15 mouse cellular contexts compared by ENCODE assay signal in the genomic region with DNA sequence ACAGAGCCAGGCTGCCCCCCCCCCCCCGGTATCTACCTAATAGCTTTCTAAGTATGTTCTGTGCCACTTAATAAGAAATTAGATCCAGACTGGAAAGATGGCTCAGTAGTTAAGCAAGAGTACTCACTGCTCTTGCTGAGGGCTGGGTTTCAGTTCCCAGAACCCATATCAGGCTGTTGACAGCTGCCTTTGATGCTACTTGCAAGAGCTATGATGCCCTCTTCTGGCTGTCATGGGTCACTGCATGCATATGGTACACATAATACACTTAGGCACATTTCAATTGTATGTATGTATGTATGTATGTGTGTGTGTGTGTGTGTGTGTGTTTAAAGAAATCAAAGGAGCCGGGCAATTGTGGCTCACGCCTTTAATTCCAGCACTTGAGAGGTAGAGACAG. TPM values are rescaled to one million over a fixed set of nuclear protein-coding genes. Genes with fewer than 3 reads are reported as not detected.
DNase-seq lines count a peak whose midpoint lies in the region; ATAC-seq and TF ChIP-seq lines count a peak whose summit lies in the region.
"Had no signal": no experiment of that assay in that cellular context is flagged by ENCODE, and none has a peak within 500 bp of the region (broad histone marks: within the 10 kb centered on the region; RNA-seq: fewer than 3 reads in every experiment).

No protein-coding gene starts in this region.

- no peaks in the 10 kb centered on the region for H3K36me3 ChIP-seq in forebrain, postnatal 0 days (ENCODE audit: insufficient read depth)
- H3K36me3 ChIP-seq in forebrain, embryonic 12.5 days (replicated peaks), result no peaks in the 10 kb centered on the region
- H3K36me3 ChIP-seq in liver, embryonic 14.5 days (replicated peaks; ENCODE audit: control insufficient read depth, insufficient read depth, low read depth), result no peaks in the 10 kb centered on the region
- no peaks in the 10 kb centered on the region for H3K36me3 ChIP-seq in liver, embryonic 11.5 days (ENCODE audit: control insufficient read depth, insufficient read depth, low read length)
- H3K36me3 ChIP-seq in limb, embryonic 10.5 days, result no peaks in the 10 kb centered on the region
- H3K36me3 ChIP-seq: embryonic facial prominence, embryonic 15.5 days; heart, embryonic 13.5 days; hindbrain, embryonic 15.5 days; liver, embryonic 15.5 days had no signal

- no peaks in the 10 kb centered on the region for H3K27me3 ChIP-seq in forebrain, postnatal 0 days (ENCODE audit: insufficient read depth, low read length)
- H3K27me3 ChIP-seq in forebrain, embryonic 12.5 days, result peaks cover 19% of the 10 kb centered on the region
- H3K27me3 ChIP-seq in liver, embryonic 14.5 days (ENCODE audit: control insufficient read depth, insufficient read depth, low read length), result no peaks in the 10 kb centered on the region
- no peaks in the 10 kb centered on the region for H3K27me3 ChIP-seq in liver, embryonic 11.5 days (replicated peaks; ENCODE audit: control insufficient read depth, insufficient read depth, low read length)
- H3K27me3 ChIP-seq in limb, embryonic 10.5 days (ENCODE audit: low read depth, poor library complexity, severe bottlenecking), result no peaks in the 10 kb centered on the region
- H3K27me3 ChIP-seq: embryonic facial prominence, embryonic 15.5 days; heart, embryonic 13.5 days; hindbrain, embryonic 15.5 days; liver, embryonic 15.5 days had no signal

- no peak overlapping the region for H3K4me3 ChIP-seq in forebrain, postnatal 0 days (ENCODE audit: low read depth, low read length)
- no peak overlapping the region for H3K4me3 ChIP-seq in forebrain, embryonic 12.5 days (replicated peaks)
- no peak overlapping the region for H3K4me3 ChIP-seq in liver, embryonic 14.5 days (ENCODE audit: insufficient read depth in 1 of 2, low read depth in 2 of 2, low read length in 2 of 2)
- no peak overlapping the region for H3K4me3 ChIP-seq in liver, embryonic 11.5 days (ENCODE audit: low read depth, low read length)
- no peak overlapping the region for H3K4me3 ChIP-seq in cortical plate, adult 2 months (ENCODE audit: insufficient read depth, low read length)
- no peak overlapping the region for H3K4me3 ChIP-seq in limb, embryonic 10.5 days
- H3K4me3 ChIP-seq: embryonic facial prominence, embryonic 15.5 days; heart, embryonic 13.5 days; hindbrain, embryonic 15.5 days; liver, embryonic 15.5 days had no signal

- H3K27ac ChIP-seq in forebrain, postnatal 0 days (ENCODE audit: low read depth, low read length), result no peak overlapping the region
- no peak overlapping the region for H3K27ac ChIP-seq in forebrain, embryonic 12.5 days
- H3K27ac ChIP-seq in liver, embryonic 14.5 days, result no peak overlapping the region
- no peak overlapping the region for H3K27ac ChIP-seq in liver, embryonic 11.5 days (ENCODE audit: low read depth, low read length)
- no peak overlapping the region for H3K27ac ChIP-seq in cortical plate, adult 2 months (ENCODE audit: insufficient read depth, low read length)
- H3K27ac ChIP-seq in limb, embryonic 10.5 days, result no peak overlapping the region; the same call in 1 of the 2 replicates
- H3K27ac ChIP-seq: embryonic facial prominence, embryonic 15.5 days; hindbrain, embryonic 15.5 days; liver, embryonic 15.5 days had no signal

- ATAC-seq in forebrain, postnatal 0 days, result no peak
- no peak for ATAC-seq in forebrain, embryonic 12.5 days (ENCODE audit: low FRiP score)
- ATAC-seq in liver, embryonic 14.5 days (ENCODE audit: insufficient read depth), result no peak
- no peak for ATAC-seq in liver, embryonic 11.5 days (replicated peaks; ENCODE audit: low FRiP score)

- no peak for DNase-seq in forebrain, postnatal 0 days
- DNase-seq in liver, embryonic 14.5 days (ENCODE audit: low read depth in 3 of 3, low spot score in 3 of 3), result peak in 2 of 3 experiments; percentile 29 to 34
- DNase-seq in liver, embryonic 11.5 days (ENCODE audit: low spot score), result no peak
- DNase-seq in CD4-positive helper T cell, adult 2 months (ENCODE audit: low read depth, low spot score), result peak; percentile 32
- no peak for DNase-seq in limb, embryonic 10.5 days (ENCODE audit: low spot score)
- DNase-seq in heart, adult 18-20 months, result no peak
- DNase-seq: cerebellum, adult 9-11 months; kidney, postnatal 14 days; right cerebral cortex, adult 18-20 months had no signal

- 90% methylated on average over 3 of the region's 3 CpGs for WGBS in forebrain, postnatal 0 days
- WGBS in forebrain, embryonic 12.5 days, result 88% methylated on average over 3 of the region's 3 CpGs
- WGBS in liver, embryonic 14.5 days (ENCODE audit: insufficient replicate concordance), result 70% methylated on average over 3 of the region's 3 CpGs
- 88% methylated on average over 3 of the region's 3 CpGs for WGBS in liver, embryonic 11.5 days
- WGBS in limb, embryonic 10.5 days, result 88% methylated on average over 3 of the region's 3 CpGs

- H3K9me3 ChIP-seq in forebrain, postnatal 0 days (ENCODE audit: low read length), result no peaks in the 10 kb centered on the region
- H3K9me3 ChIP-seq in forebrain, embryonic 12.5 days, result no peaks in the 10 kb centered on the region
- H3K9me3 ChIP-seq in liver, embryonic 14.5 days (ENCODE audit: control insufficient read depth, low read length), result no peaks in the 10 kb centered on the region
- H3K9me3 ChIP-seq in liver, embryonic 11.5 days (ENCODE audit: control insufficient read depth, low read length), result no peaks in the 10 kb centered on the region
- no peaks in the 10 kb centered on the region for H3K9me3 ChIP-seq in limb, embryonic 10.5 days (replicated peaks)
- H3K9me3 ChIP-seq: embryonic facial prominence, embryonic 15.5 days; hindbrain, embryonic 15.5 days; liver, embryonic 15.5 days had no signal

- H3K4me2 ChIP-seq in forebrain, postnatal 0 days (ENCODE audit: low read depth), result no peak overlapping the region
- H3K4me2 ChIP-seq in forebrain, embryonic 12.5 days, result no peak overlapping the region
- no peak overlapping the region for H3K4me2 ChIP-seq in liver, embryonic 14.5 days (ENCODE audit: low read depth)
- no peak overlapping the region for H3K4me2 ChIP-seq in liver, embryonic 11.5 days
- H3K4me2 ChIP-seq: embryonic facial prominence, embryonic 15.5 days; hindbrain, embryonic 15.5 days; liver, embryonic 15.5 days had no signal

- TF ChIP-seq POLR2A in cortical plate, adult 2 months (IDR thresholded peaks at IDR 0.05; ENCODE audit: extremely low read depth, insufficient read depth, low read length), result no peak

- peak; percentile 43 for TF ChIP-seq CTCF in forebrain, postnatal 0 days (IDR thresholded peaks at IDR 0.05; ENCODE audit: low read depth)
- peak; percentile 72 for TF ChIP-seq CTCF in liver, embryonic 14.5 days (IDR thresholded peaks at IDR 0.05; ENCODE audit: low read depth)
- TF ChIP-seq CTCF in cortical plate, adult 2 months (IDR thresholded peaks at IDR 0.05; ENCODE audit: extremely low read depth, insufficient read depth, low read length), result 0 out of 2 replicates have a peak, but pooled peaks have one; percentile 10

- no peak for TF ChIP-seq EP300 in liver, embryonic 14.5 days (IDR thresholded peaks at IDR 0.05; ENCODE audit: low read depth)

- H3K4me1 ChIP-seq in forebrain, postnatal 0 days (ENCODE audit: insufficient read depth), result no peaks in the 10 kb centered on the region
- peaks cover 49% of the 10 kb centered on the region for H3K4me1 ChIP-seq in forebrain, embryonic 12.5 days
- peaks cover 4 to 14% of the 10 kb centered on the region in 2 experiments; a peak in 3 of 4 replicates for H3K4me1 ChIP-seq in liver, embryonic 14.5 days (replicated peaks; ENCODE audit: control insufficient read depth in 2 of 2, insufficient read depth in 2 of 2, low read length in 1 of 2)
- H3K4me1 ChIP-seq in liver, embryonic 11.5 days (replicated peaks; ENCODE audit: control insufficient read depth, insufficient read depth, low read length), result peaks cover 30% of the 10 kb centered on the region
- no peaks in the 10 kb centered on the region for H3K4me1 ChIP-seq in cortical plate, adult 2 months (ENCODE audit: control insufficient read depth, insufficient read depth, low read length)
- peaks cover 84% of the 10 kb centered on the region for H3K4me1 ChIP-seq in limb, embryonic 10.5 days

- no peak overlapping the region for H3K9ac ChIP-seq in forebrain, postnatal 0 days
- no peak overlapping the region for H3K9ac ChIP-seq in forebrain, embryonic 12.5 days
- no peak overlapping the region for H3K9ac ChIP-seq in liver, embryonic 14.5 days (replicated peaks)
- no peak overlapping the region for H3K9ac ChIP-seq in liver, embryonic 11.5 days (ENCODE audit: low read depth, low read length)
- H3K9ac ChIP-seq: embryonic facial prominence, embryonic 15.5 days; hindbrain, embryonic 15.5 days; liver, embryonic 15.5 days had no signal

RNA-seq across cellular contexts. Expression of a gene that starts 12.1 kb away (rescaled TPM):
- 114 and 147 TPM in 2 replicates for total RNA-seq in forebrain, postnatal 0 days (2014; rRNA removed)
- 90.4 and 97.0 TPM in 2 replicates for polyA plus RNA-seq in forebrain, postnatal 0 days (2015; fragmentation: Nextera tagmentation; extraction: Ambion mirVana)
- polyA plus RNA-seq in forebrain, embryonic 12.5 days (2016; fragmentation: Nextera tagmentation; extraction: Ambion mirVana), result 88.6 and 91.3 TPM in 2 replicates
- 15.9 and 21.0 TPM in 2 replicates for polyA plus RNA-seq in liver, embryonic 14.5 days (2012; rRNA removed)
- 21.8 and 23.3 TPM in 2 replicates for polyA plus RNA-seq in liver, embryonic 14.5 days (2014; fragmentation: Nextera tagmentation; extraction: Ambion mirVana)
- 59.4 and 64.5 TPM in 2 replicates for polyA plus RNA-seq in liver, embryonic 11.5 days (2014; fragmentation: Nextera tagmentation; extraction: Ambion mirVana)
- polyA plus RNA-seq in cortical plate, adult 2 months (2012; rRNA removed), result 57.7 and 60.3 TPM in 2 replicates
- polyA plus RNA-seq in limb, embryonic 10.5 days (2016; fragmentation: Nextera tagmentation; extraction: Ambion mirVana), result 99.6 and 99.8 TPM in 2 replicates
- total RNA-seq in heart, adult 18-20 months (2021), result 10 to 100 TPM; 89.2 to 93.9 TPM

Comparison
In these comparisons a context has a peak if more than half of its experiments do, and no peak if none do; other contexts are left out.
1. DNase-seq: peak in liver, embryonic 14.5 days (2 of 3) and CD4-positive helper T cell, adult 2 months (single experiment); none in forebrain, postnatal 0 days (single experiment), liver, embryonic 11.5 days (single experiment), limb, embryonic 10.5 days (single experiment) and heart, adult 18-20 months (0 of 2).
2. CTCF ChIP-seq: peak in every context shown above with its lines; median percentile 72 in liver, embryonic 14.5 days; 43 in forebrain, postnatal 0 days; 10 in cortical plate, adult 2 months.